Mouse (Mus musculus): Measurements from ENCODE around the gene Pla2g3. TPM values are rescaled to one million over a fixed set of nuclear protein-coding genes. Genes with fewer than 3 reads are reported as not detected.

Pla2g3 gene
- under 1 TPM; 0.17 to 0.59 (median 0.43) TPM for total RNA-seq (2022)

GRCm38 (mm10) chr11:3487952-3488570, at the start of gene Pla2g3:
TSS of gene Pla2g3 (plus strand) at chr11:3488284.
- no peak for DNase-seq

GRCm38 (mm10) chr11:3441696-3442443, 46.2 kb upstream of the Pla2g3 start:
- no peak for DNase-seq

GRCm38 (mm10) chr11:3442677-3443076, 45.4 kb upstream of the Pla2g3 start:
- no peak for DNase-seq

GRCm38 (mm10) chr11:3443091-3443490, 45.0 kb upstream of the Pla2g3 start:
- DNase-seq, result no peak

GRCm38 (mm10) chr11:3444875-3445274, 43.2 kb upstream of the Pla2g3 start:
- DNase-seq, result no peak

GRCm38 (mm10) chr11:3451701-3452163, 36.4 kb upstream of the Pla2g3 start:
- no peak for DNase-seq

- DNase-seq, result peak; percentile 95
Measured at GRCm38 (mm10) chr11:3452167-3452639, 35.9 kb upstream of the Pla2g3 start, which contains the start of gene Rnf185. TSS of gene Rnf185 (minus strand) at chr11:3452363.

GRCm38 (mm10) chr11:3452769-3453168, 35.3 kb upstream of the Pla2g3 start:
- DNase-seq, result no peak

GRCm38 (mm10) chr11:3453467-3453866, 34.6 kb upstream of the Pla2g3 start:
- no peak for DNase-seq

- DNase-seq, result no peak
Measured at GRCm38 (mm10) chr11:3454506-3454905, 33.6 kb upstream of the Pla2g3 start.

- peak; percentile 36 for DNase-seq
Measured at GRCm38 (mm10) chr11:3456354-3456753, 31.7 kb upstream of the Pla2g3 start.

- no peak for DNase-seq
Measured at GRCm38 (mm10) chr11:3458428-3459104, 29.5 kb upstream of the Pla2g3 start.

GRCm38 (mm10) chr11:3459105-3459468, 29.0 kb upstream of the Pla2g3 start:
- DNase-seq, result no peak

GRCm38 (mm10) chr11:3462846-3463245, 25.2 kb upstream of the Pla2g3 start:
- no peak for DNase-seq

- no peak for DNase-seq
Measured at GRCm38 (mm10) chr11:3471448-3471850, 16.6 kb upstream of the Pla2g3 start.

GRCm38 (mm10) chr11:3472484-3472883, 15.6 kb upstream of the Pla2g3 start:
- DNase-seq, result peak; percentile 69

- no peak for DNase-seq
Measured at GRCm38 (mm10) chr11:3474480-3475115, 13.5 kb upstream of the Pla2g3 start.

GRCm38 (mm10) chr11:3475489-3475888, 12.6 kb upstream of the Pla2g3 start:
- no peak for DNase-seq

GRCm38 (mm10) chr11:3483980-3484642, 4.0 kb upstream of the Pla2g3 start:
- peak; percentile 25 for DNase-seq

GRCm38 (mm10) chr11:3486349-3486748, 1.7 kb upstream of the Pla2g3 start:
- DNase-seq, result no peak

GRCm38 (mm10) chr11:3489036-3489435, 952 bp downstream of the Pla2g3 start:
- DNase-seq, result no peak

- no peak for DNase-seq
Measured at GRCm38 (mm10) chr11:3492748-3493147, 4.7 kb downstream of the Pla2g3 start.
